Mouse (Mus musculus): Measurements from ENCODE around the gene Gm13420.
"Not testable (repeated sequence)": the region's sequence is repeated elsewhere in the genome, so short reads cannot be mapped to it uniquely, and the experiment has no call there.

Gm13420 gene

GRCm38 (mm10) chr2:29751497-29751896 lies at the start of gene Gm13420:
Gene Gm13420 (minus strand): TSS chr2:29751685.
- in situ Hi-C loops (cut with MboI; ENCODE audit: unreplicated experiment in 2 of 2) = no loop called here

DNA sequence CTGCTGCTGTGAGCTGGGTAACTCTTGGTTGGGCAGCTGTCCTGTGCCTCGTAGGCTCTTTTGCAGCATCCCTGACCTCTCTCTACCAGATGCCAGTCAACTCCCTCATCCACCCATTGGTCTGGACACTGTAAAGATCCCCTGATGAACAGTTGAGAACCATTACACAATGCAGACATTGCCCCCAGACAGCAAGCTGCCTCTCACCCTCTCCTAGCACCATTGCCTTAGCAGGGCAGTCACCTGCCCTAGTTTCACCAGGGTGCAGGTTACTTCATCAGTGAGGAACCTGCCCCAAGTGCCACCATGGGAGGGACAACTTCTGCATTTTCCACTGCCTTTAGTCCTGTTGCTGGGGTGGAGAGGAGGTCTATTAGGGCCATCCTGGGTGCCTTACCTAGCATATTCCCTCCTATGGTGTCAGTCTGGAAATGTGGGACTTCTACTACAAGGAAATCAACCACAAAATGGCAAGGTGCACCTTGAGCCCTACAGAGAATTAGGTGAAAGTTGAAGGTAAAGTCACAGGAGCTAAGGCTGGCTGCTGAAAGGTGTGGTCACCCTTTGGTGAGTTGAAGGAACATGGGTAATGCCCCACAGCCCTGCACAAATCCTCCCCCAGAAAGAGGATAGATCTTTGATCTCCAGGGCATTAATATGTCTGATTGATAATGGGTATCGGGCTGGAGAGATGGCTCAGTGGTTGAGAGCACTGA lies 41.4 kb upstream of the Gm13420 start:
- in situ Hi-C loops (cut with MboI; ENCODE audit: unreplicated experiment in 2 of 2) = no loop called here

- in situ Hi-C loops (cut with MboI; ENCODE audit: unreplicated experiment in 2 of 2) = no loop called here
Observed at GRCm38 (mm10) chr2:29787937-29788681, 36.6 kb upstream of the Gm13420 start, which contains the start of gene Trub2. Gene Trub2 (minus strand): TSS chr2:29788502.

DNA sequence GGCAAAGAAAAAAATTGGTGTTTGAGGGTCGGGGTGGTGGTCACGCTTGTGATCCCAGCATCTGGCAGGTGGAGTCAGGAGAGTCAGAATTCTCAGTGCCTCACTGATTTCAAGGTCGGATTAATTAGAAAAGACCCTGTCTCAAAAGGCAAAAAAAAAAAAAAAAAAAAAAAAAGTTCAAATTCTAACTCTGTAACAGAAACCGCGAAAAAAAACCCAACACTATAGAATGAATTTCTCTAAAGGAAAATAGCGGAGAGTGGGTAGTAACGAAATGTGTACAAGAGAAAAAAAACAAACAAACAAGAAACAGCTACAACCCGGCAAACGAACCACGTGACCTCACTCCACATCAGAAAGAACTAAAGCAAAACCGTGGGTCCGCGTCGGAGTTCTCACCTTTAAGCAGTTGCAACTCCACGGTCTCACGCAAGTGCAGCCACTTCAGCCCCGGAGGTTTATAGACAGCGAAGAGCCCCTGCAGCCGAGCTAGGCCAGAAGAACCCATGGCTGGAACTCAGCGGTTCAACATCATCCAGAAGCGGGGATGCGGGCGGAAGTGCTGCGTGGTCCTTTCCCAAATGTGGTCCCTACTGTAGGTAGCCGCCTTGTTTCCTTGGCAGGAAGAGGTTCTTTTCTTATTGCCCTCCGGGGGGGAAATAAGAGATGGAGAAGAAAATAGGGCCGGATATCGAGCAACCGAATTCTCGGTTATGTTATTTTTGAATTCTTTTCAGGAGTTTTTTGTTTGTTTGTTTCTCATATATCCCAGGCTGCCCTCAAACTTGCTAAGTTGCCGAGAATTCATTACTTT lies 35.8 kb upstream of the Gm13420 start, which contains the start of gene Coq4:
Gene Coq4 (plus strand): TSS at position 390 of the 814 bp plus-strand sequence.
- in situ Hi-C loops (cut with MboI; ENCODE audit: unreplicated experiment in 2 of 2) = no loop called here

DNA sequence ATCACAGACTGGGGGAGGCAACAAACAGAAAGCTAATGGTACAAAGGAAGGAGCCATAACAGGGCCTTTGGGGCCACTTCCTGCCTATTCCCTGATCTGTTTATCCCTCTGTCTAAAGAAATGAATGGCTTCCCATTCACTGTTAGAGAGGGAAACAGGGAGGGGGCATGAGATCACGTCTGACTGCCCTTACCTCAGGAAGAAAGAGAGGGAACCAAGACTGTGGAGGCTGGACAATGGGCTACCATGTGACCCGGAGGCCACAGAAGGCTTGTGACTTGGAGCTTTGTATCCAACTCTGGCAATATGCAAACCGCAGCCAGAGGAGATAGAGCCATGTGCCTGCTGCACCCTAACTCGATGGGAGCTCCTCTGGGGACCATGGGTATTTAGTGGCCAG lies 32.8 kb upstream of the Gm13420 start:
- in situ Hi-C loops (cut with MboI; ENCODE audit: unreplicated experiment in 2 of 2) = no loop called here

DNA sequence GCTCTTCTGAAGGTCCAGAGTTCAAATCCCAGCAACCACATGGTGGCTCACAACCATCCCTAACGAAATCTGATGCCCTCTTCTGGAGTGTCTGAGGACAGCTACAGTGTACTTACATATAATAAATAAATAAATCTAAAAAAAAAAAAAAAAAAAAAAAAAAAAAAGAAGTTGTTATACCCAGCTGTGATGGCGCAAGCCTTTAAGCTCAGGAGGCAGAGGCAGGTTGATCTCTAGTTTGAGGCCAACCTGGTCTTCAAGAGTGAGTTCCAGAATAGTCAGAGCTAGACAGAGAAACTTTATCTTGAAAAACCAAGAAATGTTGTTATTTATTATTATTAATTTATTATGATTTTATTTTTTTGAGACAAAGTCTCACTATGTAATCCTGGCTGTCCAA lies 29.8 kb upstream of the Gm13420 start:
- in situ Hi-C loops (cut with MboI; ENCODE audit: unreplicated experiment in 2 of 2) = not testable (repeated sequence)

DNA sequence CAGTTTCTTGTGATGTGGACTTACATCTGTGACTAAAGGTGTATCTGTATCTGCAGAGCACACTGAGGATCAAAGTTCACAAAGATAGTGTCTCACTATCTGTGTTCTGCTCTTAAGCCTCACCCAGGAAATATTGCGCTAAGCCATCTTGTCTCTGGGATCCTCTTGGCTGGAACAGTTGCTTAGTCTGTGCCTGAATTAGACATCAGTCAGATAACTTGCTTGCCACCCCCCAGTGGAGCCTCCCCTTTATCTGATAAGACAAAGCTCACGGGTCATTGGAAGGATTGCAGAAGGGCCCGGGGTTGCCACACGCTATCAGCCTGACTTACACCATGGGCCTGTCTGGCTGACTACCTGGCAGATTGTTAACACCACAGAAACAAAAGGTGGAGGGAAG lies 21.8 kb upstream of the Gm13420 start:
- in situ Hi-C loops (cut with MboI; ENCODE audit: unreplicated experiment in 2 of 2) = no loop called here

DNA sequence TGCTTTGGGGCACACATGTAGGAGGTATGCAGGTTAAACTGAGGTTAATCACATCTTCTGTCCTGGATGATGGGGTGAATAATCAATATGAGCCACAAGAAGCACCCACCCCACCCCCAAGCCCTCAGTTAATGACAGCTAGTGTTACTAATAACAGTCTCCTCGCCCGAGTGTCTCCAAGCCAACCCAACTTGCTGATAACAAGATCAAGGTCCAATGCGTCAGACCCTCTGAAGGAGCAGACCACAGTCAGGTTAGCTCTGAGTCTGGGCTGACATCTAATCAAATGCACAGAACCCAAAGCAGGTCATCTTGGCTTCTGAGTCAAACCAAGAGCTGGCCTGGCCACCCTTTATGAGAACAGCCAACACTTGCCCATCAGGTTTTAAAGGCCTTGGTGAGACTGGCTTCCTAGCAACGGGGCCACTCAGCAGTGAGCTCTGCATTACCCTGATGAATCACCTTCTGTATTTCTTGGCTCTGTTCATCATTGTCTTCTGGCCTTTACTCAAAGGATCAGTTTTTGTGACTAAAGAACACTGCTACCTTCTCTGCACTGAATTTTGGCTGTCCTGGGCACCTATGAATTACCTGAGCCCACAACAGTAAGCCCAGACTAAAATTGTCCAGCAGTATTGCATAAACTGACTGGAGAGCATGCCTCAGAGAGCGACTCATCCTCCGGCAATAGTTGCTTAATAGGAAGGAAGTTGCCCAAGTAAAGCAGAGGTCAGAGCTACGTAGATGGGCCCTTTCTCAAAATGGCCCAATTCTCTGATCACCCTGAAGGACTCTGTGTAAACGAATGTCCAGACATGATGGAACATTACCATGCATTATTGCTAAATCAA lies 20.4 kb upstream of the Gm13420 start:
- in situ Hi-C loops (cut with MboI; ENCODE audit: unreplicated experiment in 2 of 2) = no loop called here

DNA sequence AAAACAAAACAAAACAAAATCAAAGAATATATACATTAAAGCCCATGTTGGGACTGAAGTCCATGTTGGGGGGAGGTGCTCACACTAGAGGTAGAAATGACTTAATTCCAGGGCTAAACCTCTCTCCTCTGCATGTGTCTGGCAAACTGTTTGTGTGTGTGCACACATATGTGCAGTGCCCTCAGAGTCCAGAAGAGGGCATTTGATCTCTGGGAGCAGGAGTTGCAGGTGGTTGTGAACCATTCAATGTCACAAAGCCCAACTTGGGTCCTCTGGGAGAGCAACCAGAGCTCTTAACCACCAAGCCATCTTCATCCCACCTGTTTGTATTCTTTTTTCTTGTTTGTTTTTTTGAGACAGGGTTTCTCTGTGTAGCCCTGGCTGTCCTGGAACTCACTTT lies 18.7 kb upstream of the Gm13420 start:
- in situ Hi-C loops (cut with MboI; ENCODE audit: unreplicated experiment in 2 of 2) = no loop called here

DNA sequence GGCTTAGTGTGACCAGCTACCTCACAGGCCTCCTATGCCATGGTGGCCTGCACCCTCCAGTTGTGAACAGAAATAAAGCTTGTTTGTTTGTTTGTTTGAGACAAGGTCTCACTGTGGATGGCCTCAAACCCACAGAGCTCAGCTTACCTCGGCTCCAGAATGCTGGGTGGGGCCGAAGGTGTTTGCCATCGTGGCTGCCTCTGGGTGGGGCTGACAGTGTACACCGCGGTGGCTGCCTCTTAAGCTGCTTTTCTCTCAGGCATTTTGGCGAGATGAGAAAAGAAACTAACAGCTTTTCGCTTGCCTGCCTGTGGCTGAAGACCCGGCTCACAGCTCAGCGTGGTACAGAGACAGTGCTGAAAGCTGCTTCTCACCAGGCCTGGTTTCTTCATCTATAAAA lies 17.4 kb upstream of the Gm13420 start:
- in situ Hi-C loops (cut with MboI; ENCODE audit: unreplicated experiment in 2 of 2) = loop anchor here (5.0 to 10.0 kb wide), 3 partner anchors 88 to 208 kb away; partner anchors contain the start of gene Cercam (in 1 of the 2)

GRCm38 (mm10) chr2:29767976-29768709 lies 16.7 kb upstream of the Gm13420 start:
- in situ Hi-C loops (cut with MboI; ENCODE audit: unreplicated experiment in 2 of 2) = loop anchor here (5.0 to 10.0 kb wide), 3 partner anchors 89 to 209 kb away; partner anchors contain the start of gene Cercam (in 1 of the 2)

GRCm38 (mm10) chr2:29764831-29765230 lies 13.3 kb upstream of the Gm13420 start:
- in situ Hi-C loops (cut with MboI; ENCODE audit: unreplicated experiment in 2 of 2) = loop anchor here (5.0 to 10.0 kb wide), 3 partner anchors 92 to 212 kb away; partner anchors contain the start of gene Cercam (in 1 of the 2)

DNA sequence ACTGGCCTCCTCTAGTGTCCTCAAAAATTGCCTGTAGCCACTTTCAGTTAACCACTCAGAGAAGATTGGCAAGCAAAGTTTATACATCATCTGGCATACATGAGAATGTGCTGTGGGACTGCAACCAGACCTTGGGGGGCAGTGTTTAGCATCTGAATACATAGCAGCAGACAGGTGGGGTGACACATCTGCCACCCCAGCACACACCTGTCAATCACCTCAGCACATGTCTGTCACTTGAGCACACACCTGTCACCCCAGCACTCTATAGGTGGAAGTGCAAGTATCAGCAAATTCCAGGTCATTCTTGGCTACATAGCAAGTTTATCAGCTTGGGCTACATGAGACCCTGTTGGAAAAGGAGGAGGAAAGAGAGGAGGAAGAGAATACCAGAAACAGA lies 4.2 kb upstream of the Gm13420 start:
- in situ Hi-C loops (cut with MboI; ENCODE audit: unreplicated experiment in 2 of 2) = no loop called here

- in situ Hi-C loops (cut with MboI; ENCODE audit: unreplicated experiment in 2 of 2) = no loop called here
Observed at GRCm38 (mm10) chr2:29752397-29752796, 912 bp upstream of the Gm13420 start.

GRCm38 (mm10) chr2:29748499-29748898 lies 3.0 kb downstream of the Gm13420 start:
- in situ Hi-C loops (cut with MboI; ENCODE audit: unreplicated experiment in 2 of 2) = no loop called here

DNA sequence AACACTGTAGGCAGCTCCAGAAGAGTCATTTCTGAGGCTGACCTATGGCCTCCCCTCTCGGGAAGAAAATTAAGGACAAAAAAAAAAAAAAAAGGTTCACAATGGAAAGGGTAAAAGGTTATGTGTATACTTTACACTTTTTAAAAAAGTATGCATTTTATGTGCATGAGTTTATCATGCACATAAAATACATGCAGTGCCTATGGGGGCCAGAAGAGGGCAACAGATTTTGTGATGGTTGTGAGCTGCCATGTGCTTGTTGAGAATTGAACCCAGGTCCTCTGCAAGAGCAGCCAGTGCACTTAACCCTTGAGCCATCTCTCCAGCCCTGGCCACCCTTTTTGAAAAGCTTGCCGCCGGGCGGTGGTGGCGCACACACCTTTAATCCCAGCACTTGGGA lies 3.6 kb downstream of the Gm13420 start:
- in situ Hi-C loops (cut with MboI; ENCODE audit: unreplicated experiment in 2 of 2) = no loop called here

- in situ Hi-C loops (cut with MboI; ENCODE audit: unreplicated experiment in 2 of 2) = no loop called here
Observed at GRCm38 (mm10) chr2:29747188-29747782, 4.2 kb downstream of the Gm13420 start.

- in situ Hi-C loops (cut with MboI; ENCODE audit: unreplicated experiment in 2 of 2) = no loop called here
Observed at GRCm38 (mm10) chr2:29744256-29744655, 7.2 kb downstream of the Gm13420 start.

DNA sequence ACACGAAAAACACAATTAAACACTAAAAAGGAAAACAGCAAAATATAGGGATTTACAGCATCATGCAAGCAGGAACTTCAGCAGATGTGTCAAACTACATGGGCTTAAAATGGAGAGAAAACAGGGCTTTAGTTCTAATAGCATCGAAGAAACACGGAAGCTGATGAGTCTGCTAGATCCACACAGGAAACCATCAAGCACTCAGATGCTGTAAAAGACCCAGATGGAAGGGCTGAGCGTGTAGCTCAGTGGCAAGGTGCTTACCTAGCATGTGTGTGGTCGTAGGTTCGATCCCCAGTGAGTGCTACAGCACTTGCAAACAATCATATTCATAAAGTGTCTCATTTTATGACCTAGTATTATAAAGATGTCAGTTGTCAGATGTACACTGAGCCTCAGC lies 10.3 kb downstream of the Gm13420 start:
- in situ Hi-C loops (cut with MboI; ENCODE audit: unreplicated experiment in 2 of 2) = no loop called here
